Mouse (Mus musculus): ENCODE results near the gene Dnajc6. TPM values are rescaled to one million over a fixed set of nuclear protein-coding genes. Genes with fewer than 3 reads are reported as not detected.

Gene Dnajc6
- polyA plus RNA-seq, 1 experiment = 1.8 TPM

DNA sequence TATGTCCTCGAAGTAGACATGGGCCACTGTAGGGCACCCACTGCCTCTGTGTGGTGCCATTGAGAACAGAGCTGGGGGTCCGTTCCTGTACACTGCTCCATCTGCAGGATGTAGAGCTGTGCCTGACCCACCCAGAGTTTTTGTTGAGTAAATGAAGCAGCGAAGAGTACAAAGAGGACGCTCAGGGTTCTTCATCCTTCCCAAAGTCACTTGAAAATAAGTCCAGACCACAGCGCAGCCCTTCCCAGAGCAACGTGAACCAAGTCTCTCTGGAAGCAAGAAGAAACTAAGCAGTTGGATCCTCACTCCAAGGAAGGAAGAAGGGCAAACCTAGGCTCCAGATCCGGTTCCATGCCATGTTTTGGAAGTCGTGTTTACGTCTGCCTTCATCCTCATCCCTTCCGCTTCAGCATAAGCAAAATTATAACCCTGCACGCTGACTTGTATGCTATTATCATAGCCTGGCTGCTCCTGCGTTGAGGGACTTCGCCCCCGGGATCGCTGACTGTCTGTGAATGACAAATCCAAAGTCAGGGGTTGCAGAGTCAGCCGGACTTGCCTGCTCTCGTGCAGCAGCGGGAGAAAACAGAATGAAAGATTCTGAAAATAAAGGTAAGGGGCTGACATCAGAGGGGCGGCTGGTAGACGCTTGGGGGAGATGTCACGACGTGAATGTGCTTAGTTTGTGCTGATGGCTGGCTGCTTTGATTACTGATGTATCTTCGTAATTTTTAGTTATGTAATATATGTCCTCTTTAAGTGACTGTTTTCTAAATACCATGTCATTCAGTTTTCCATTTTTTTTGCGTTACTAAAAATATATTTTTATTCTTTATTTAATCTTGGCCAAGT lies 11.3 kb downstream of the Dnajc6 start:
- DNase-seq (ENCODE audit: low read depth) = no peak

DNA sequence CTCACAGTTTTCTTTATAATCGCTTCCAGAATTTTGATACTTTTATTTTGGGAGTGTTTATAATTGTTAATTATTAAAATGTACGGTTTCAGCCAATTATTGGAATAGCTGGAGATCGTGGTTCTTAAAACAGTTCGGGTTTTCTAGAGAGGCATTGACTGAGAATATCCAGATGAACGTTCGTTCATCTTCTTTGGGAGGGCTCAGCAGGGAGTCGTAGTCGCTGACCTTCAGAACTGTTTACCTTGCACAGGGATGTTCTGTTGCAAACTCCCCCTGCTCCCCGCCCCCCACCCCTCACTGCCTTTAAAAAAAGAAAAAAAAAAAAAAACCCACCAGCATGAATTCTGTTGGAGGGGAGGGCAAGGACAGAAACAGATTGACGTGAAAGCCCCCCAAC lies 12.0 kb downstream of the Dnajc6 start:
- DNase-seq (ENCODE audit: low read depth) = no peak

DNA sequence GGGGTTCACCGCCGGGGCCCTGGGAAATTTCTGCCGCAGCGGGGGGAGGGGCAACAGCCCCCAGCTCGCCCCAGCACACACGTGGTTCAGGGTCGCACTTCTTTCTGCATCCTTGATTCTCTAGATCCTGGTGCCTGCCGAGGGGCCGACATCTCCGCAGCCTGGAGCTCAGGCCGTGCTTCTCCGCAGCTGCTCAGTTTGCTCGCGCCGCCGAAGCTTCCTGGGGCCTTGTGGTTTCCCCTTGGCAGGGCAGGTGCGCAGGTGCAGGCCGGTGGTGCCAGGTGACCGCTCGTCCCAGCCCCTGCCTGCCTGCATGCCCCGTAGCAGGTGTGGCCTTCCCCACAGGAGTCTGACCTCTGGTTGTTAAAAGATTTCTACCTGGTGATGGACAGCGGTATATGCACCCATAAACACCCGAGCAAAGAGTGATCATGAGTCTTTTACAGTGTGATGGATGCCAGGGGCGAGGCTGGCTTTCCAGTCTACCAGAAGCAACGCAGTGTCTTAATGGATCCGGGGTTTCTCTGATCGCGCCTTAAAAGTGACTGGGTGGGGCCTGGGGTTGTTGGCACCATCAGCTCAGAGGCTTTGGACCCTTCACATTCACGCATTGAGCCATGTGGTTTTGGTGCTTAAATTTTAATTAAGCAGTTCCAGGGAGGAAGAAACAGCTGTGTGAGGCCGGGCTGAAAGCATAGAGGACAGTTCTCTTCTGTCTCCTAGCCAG lies 12.6 kb downstream of the Dnajc6 start:
- DNase-seq (ENCODE audit: low read depth) = no peak

DNA sequence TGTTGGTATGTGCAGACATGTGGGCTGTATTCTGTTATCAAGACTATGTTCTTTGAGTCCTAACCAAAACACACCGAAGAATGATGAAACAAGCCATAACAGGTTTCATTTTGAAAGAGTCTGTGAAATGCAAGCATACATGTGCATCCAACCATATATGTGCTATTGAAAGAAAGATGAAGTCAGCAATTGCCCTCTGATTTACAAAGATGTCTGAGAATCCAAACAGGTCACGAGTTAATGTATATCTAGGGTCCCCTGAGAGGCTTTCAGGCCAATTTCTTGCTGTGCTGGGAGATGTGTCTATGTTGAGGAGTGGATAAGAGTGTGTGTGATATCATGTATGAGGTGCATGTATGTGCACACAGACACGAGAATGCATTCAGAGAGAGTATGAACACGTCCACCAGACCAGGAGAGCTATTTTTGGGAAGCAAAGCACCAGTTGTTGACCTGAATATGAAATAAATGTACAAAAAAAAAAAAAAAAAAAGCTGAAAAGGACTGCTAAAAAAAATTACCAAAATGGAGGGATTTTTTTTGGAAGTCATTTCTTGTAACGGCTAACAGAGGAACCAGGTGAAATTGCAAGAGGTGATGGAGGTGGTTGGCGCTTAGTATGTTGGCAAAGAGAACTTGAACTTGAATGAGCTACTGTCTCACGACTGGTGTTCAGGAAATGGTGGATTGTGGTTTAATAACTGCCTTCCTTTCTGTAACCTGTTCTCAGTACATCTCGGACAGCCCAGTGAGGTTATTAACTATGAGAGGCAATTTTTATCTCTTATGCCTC lies 13.9 kb downstream of the Dnajc6 start:
- no peak for DNase-seq (ENCODE audit: low read depth)

DNA sequence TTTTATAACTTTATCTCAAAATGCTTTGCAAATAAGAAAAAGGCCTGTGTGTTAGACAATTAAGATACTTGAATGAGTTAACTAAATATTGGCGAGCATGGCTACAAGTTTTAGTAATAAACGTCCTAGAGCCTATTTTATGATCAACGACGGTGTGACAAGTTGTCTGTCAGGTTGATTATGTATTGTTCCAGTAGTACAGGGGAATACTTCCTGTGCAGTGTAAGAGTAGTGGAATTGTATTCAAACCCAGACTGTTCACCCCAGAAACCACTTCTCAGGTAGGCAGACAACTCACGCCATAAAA lies 14.4 kb downstream of the Dnajc6 start:
- DNase-seq (ENCODE audit: low read depth) = no peak

DNA sequence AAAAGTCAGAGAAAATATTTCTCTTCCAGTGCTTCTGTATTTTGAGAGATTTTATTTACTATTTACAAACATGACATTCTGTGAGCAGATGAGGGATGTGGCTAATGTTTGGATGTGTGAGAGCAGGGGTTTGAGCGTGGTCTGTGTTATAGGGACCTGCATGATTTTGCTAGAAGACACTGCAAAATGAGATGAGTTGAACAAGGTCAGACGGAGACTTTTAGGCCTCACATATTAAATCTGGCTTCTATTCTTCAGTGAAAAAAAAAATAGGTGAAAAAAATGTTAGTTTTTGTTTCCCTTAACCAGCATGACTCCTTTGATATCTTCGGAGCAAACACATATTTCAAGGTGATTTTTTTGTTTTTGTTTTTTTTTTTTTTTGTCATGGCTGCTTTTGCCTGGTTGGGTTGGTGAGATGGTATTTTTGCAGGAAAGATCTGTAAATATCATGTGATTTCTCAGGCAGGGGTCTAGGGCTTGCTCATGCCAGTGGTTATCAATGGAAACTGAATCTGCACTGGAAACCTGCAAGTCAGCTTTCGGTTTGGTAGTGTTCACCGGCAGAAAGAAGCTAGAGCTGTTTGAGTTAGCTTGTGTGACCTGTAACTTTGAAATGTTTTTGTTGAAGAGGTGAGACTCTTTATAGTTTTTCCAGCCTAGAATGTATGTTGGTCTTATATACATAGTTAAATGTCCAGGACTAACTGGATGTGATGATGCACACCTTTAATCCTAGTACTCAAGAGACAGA lies 15.5 kb downstream of the Dnajc6 start:
- no peak for DNase-seq (ENCODE audit: low read depth)

DNA sequence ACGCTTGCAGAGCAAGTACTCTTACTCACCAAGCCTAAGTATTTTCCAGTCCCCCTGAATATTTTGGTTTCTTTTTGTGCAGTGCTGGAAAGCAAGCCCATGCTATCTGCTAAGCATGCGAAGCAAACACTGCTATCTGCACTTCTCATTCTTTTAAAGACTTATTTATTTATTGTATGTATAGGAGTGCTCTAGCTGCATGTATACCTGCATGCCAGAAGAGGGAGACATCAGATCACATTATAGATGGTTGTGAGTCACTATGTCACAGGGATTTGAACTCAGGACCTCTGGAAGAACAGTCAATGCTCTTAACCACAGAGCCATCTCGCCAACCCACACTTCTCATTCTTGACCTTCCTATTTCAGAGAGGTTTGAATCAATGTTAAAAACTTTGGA lies 16.8 kb downstream of the Dnajc6 start:
- DNase-seq (ENCODE audit: low read depth) = no peak

DNA sequence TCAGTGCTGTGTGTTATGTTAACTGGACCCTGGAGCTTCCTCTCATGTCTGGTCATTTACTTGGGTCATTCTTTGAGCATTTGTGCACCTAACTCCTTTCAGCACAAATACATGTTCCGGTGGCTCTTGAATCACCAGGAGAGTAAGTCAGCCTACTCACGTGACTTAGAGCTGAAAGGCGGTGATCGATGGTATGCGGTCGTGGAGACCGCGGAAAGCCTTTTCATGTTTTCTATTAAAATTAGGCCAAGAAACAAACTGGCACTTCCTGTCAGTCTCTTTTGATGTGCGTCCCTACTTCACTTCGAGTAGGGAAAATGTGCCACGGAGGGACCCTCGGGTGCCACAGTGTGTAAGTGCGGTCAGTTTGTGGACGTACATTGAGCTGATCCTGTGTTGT lies 19.4 kb downstream of the Dnajc6 start:
- DNase-seq (ENCODE audit: low read depth) = no peak

DNA sequence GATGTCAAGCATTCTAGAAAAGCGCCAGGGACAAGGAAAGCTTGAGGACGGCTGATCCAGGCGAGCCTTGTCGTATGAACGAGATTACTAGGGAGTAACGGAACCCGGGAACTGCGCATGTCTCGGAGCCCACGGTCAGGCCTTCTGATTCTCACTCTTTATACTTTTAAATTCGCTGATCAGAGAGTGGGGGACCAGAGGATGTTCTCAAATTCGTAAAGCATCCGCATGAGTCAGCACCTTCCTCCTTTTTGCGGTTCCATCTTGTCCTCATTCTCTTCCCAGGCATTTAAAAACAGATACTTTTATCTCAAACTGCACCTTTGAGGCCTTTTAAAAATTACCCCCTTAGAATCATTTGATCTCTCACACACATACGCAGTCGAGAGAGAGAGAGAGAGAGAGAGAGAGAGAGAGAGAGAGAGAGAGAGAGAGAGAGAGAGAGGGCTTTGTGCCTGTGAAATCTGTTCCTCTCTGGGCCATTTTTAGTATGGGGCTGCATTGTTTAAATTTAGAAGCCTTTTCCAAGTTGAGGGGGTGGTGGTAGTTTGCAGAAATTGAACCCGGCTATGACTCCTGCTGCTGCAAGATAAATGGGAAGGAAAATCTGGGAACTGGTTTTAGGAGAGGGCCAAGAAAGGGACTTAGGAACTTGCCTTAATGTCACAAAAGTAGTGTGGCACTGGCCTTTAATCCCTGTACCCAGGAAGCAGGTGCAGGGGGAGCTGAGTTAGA lies 20.2 kb downstream of the Dnajc6 start:
- no peak for DNase-seq (ENCODE audit: low read depth)

DNA sequence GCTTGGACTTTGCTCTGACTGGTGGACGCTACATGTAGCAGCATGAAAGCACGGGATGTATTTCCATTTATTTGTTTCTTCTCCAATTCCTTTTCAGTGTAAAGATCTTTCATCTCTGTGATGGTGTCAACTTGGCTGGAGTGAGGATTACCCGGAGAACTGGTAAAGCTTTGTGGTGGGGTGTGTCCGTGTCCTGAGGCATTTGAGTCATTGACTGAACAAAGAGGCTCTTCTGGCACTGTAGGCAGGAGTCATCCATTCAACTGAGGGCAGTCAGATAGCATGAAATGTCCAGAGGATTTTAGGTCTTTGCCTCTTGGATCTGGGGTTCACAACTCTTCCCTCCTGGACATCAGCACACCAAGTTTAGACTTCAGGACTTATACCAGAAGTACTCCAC lies 35.5 kb downstream of the Dnajc6 start:
- DNase-seq (ENCODE audit: low read depth) = no peak

DNA sequence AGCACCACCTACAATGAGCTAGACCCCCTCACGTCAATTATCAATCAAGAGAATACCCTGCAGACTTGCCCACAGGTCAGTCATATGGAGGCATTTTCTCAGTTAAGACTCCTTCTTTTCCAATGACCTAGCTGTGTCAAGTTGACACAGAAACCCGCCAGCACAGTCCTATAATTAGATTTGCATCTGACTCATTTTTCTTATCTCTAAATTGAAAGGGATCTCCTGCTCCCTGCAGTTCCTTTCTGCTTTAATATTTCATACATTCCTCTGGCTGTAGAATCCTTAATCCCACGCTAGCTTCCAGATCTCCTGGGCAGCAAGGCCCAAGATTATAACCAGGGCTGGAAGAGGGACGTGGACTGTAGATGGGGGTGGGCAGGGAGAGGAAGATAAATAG lies 44.1 kb downstream of the Dnajc6 start:
- no peak for DNase-seq (ENCODE audit: low read depth)

DNA sequence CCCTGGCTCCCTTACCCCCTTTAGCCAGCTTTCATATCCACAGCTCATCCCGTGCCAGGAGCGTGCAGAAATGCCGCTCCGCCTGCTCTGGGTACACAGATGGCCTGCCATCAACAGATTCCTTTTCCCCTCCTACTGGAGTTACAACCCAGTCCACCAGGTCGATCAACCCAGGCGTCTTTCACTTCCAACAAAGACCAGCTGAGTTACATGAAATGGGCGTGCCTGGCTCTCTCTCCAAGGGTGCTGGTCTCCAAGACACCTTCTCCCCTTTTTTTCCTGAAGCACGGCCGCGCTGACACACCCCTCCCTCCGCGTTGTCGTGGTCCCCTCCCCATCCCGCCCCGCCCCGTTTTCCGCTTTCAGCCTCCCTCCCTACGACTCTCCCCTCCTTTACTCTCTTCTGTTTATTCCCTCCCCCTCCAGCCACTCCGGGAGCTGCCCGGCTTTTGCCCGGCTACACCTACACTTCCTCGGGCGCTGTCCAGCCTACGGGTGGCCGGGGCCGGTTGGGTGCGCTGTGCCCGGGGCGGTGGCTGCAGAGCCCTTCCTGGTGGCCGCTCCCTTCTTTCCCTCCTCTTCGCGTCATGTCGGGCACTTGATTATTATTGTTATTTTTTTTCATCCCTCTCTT lies 53.6 kb downstream of the Dnajc6 start:
- no peak for DNase-seq (ENCODE audit: low read depth)

DNA sequence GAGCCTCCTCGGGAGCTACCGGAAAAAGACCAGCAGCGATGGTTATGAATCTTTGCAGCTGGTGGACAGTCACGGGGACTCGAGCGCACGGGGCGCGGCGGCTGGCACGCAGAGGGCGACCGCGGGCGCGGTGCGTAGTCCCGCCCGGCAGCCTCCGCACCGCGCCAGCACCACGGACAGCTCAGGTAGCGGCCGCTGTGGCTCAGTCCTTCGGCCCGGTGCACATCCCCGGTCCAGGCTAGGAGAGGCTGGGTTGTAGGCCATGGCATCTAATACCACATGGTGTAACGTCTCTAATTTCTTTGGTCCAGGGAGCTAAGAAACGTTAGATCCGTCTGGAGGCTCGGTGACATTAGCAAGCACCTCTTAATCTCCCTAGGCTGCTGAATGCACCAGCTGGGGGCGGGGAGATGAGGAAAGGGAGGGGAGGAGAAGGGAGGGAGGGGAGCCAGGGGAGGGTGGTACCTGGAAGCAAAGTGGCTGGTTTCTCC lies 54.3 kb downstream of the Dnajc6 start:
- DNase-seq (ENCODE audit: low read depth) = no peak

DNA sequence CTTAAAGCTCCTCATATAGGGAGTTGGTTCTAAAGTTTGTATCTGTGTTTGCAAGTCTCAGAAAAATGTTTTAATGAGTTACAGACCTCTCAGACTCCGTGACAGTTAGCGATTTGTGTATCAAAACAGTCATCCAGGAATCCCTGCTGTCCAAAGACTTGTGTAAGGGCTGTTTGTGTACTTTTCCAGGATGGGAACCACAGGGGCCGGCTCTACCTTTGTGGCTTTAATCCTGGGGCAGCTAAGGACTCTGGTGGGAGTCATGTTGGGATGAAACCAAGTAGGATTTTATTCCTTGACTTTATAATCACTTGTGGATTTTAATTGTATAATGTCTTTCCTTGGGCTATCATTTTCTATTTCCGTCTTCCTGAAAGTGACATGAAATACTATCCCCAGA lies 55.0 kb downstream of the Dnajc6 start:
- DNase-seq (ENCODE audit: low read depth) = no peak

DNA sequence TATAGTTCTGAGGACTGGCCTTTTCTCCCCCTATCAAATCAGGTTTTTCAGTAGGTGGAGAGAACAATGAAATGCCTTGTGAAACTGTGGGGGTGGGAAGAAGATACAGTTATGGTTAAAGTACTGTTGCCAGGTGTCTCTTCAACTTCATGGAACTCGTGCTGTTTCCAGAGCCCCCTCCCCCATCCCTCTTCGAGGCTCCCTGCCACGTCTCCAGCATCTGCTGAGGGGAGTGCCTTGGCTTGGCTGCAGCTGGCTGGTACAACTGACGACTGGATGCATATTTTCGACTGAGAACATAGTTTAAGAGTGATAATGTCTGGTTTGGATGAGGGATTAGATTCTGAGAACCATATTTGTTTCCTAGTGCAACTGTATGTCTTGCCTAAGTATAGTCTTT lies 55.9 kb downstream of the Dnajc6 start:
- no peak for DNase-seq (ENCODE audit: low read depth)

DNA sequence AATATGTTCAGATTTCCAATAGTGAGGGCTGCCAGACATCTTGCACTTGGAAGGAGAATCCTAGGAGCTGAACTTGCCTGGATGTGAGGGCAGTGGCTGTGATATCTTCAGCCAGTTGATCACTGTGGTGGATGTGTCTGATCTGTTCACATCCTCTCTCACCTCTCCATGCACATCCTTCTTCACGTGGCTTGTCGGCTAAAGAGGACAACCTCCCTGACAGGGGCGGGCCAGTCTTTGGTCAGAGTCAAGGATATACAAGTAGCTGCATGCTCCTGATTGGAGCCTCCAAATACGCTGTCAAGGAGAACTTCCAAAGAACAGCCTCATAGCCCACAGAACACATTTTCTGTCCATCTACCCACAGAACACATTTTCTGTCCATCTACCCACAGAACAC lies 58.6 kb downstream of the Dnajc6 start:
- DNase-seq (ENCODE audit: low read depth) = no peak

DNA sequence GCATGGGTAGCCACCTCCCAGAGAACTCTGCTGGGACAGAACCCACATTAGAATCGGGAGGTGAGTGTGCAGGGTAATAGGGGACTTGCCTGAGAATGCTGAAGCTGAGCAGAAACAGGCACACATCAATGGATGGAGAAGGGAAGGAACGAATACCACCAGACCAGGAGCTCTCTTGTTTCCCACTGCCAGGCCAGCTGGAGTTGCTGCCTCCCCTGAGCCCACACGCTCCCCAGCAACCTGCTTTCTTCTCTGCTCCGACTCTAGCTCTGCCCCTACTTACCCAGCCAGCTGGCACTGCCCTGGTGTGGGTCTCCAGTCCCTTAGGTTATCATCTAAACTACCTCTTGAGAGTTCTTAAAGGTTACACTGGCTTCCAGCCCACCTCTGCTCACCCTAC lies 63.7 kb downstream of the Dnajc6 start:
- no peak for DNase-seq (ENCODE audit: low read depth)

DNA sequence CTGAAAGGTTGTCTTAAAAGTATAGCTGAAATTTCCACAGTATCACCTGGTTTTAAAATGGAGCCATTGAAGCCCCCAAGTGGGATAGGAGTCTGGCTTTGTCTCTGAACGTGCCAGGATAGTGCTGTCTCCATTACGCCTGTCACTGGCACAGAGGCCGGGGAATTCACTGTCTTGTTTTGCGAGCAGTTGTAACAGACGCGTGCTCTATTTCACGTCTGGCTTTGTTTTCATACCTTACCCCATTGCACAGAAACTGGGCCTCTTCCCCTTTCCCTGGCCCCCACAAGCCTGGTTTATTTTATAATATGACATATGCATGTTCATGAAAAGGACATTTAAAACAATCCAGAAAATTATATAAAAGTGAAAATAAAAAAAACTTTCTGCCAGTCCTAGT lies 66.4 kb downstream of the Dnajc6 start:
- DNase-seq (ENCODE audit: low read depth) = no peak

DNA sequence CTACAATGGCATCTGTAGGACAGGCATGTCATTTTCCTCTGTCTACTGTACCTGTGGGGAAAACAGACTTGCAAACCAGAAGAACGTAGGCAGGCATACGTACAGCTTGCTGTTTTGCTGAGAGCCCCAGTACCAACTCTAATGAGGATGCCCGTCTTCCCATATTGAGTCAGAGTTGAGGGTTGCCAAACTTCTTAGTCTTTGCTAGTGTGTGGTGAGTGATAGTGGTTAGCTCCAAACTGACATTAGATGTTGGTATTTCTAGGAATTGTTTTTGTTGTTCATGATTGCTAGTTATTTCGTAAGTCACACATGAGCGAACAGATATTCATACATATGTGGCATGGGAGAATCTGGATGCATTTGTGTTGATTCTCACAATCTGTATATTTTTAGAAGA lies 67.2 kb downstream of the Dnajc6 start:
- DNase-seq (ENCODE audit: low read depth) = no peak

DNA sequence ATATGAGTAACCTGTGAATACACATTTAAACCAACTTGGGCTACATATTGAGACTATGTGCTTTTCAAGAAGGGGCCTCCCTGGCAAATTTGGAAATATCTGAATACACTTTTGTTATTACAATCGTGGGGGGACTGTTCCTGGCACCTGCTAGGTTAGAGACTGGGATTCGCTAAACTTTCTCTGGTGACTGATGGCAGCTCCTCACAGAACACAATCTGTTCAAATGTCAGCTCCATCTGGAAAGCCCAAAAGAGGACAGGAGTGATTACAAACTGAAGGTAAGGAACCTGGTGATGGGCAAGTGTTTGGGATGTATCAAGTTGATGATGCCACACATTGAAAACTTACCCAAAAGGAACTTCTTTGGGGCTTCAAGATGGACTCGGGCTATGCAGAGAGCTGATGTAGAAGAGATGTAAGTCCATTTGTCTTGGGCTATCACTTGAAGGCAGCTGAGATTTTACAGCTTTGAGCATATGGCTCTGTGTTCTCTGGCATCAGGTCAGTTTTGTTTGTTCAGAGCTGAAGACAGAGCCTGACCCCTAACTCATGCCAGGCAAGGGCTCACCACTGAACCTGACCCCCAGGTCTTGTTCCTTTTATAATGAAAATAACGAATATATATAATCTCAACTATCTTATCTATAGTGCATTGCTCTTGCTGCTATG lies 68.4 kb downstream of the Dnajc6 start:
- no peak for DNase-seq (ENCODE audit: low read depth)

All from gonadal fat pad, adult 2 months (tissue).